Mouse (Mus musculus): ENCODE results near the gene Hoxa3.

Hoxa3 gene

DNA sequence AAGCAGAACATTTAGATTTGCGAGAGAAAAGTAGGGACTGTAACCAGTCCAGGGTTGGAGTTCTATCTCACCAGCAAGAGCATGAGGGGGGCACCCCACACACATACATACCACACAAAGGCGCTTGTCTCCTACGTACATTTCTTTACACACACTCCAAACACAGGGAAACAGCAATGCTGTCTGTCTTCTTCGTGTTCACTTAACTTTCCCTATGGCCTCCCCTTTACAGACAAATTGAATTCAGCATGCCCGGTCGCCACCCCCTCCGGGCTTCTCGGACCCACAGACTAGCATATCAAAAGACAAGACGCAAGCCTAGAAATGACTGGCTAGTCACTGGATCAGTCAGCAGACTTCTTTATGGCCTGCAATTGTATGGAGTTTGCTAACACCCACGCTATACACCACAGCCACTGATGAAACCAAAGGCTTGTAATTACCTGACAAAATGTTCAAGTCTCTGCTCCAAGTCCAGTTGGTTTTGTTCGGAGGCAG lies 32.9 kb downstream of the Hoxa3 start:
- DNase-seq = no peak

DNA sequence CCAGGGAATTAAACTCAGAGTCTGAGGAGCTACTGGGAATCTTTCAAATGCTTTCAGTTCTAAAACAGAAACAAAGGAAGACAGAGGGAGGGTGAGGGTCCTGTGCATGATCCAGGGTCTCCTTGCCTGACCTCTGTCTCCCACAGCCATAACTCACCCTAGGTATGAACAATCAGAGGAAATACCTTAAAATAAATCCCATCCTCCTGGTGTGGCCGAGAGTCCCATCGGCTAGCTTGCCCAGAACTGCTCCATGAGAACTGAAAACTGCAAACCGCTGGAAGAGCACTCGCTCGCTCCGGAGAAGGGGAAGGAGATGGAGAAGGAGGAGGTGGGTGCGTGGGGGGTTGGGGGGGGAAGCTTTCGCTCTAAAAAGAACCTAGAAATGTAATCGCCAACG lies 33.4 kb downstream of the Hoxa3 start:
- no peak for DNase-seq

DNA sequence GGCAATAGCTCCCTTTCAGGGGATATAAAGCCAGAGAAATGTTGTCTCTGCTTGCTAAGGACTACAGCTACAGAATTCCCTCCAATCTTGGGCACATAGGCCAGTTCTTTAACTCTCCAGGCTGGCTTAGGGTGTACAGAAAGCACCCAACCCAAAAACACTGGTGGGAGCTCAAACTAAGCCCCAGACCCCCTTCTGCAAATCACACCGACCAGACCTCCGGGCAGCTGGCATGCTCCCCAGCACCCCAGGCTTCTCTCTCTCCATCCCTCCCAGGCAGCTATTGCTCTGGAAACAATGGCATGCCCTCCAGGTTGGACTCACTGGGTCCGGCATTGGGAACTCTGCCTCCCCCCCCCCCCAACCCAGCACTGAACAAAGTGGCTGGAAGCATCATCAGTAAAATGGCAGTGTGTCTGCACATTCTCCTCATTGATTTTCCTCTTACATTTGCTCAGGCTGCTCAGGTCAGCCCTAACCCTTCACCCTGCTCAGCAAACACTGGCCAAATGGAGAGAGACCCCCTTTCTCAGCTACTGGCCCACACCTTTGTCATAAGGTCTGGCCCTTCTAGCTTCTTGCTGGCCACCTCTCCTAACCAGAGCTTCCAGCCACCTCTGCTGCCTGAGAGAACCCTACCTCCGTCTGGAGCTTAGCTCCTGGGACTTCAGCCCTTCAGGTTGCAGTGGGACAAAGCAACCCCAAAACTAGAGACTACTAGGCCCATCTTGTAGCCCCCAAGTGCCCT lies 34.0 kb downstream of the Hoxa3 start:
- DNase-seq = no peak

DNA sequence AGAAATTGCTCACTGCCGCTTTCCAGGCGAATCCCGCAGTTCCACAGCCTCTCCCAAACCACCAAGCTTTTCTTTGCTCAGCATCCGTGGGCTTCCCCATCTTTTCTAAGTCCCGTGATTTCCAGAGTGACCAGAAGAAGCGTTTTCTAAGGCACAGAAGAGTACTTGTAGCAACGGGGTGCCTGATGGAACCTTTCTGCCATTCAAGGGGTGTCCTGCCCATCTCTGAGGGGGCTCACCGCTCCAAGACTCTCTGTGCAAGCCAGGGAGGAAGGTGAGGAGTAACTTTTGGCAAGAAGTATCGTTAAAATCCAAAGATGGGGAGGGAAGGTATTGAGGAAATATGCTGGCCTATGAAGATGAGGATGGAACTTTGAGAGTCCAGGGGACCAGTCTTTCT lies 35.3 kb downstream of the Hoxa3 start:
- DNase-seq = no peak

DNA sequence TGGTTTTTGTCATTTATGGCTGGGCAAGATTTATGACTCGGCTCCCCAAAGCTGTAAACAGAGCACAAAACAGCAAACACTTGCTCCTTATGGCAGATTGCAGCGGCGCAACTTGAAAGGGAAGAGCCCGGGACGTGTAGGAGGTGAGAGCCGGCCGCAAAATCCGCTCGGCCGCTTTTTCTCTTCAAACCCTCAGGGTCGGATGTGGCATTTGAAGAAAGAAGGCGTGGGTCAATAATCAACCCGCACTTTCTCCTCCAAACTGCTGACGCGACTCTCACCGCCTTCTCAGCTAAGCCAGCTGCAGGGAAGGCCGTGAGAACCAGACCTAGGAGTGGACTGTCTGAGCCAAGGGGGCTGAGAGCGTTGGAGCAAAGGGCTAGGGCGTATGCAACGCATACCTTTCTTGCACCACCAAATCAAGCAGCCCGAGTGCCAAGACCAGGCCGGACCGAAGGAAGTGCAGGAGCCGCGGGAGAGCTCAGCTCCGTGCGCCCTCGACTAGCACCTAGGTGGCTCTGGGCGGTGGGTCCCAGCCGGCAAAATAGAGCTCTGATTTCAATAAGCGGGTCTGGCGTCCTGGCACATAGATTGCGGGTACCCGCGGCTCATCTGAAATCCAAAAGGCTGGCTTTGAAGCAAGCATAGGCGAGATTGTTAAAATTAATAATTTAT lies 35.9 kb downstream of the Hoxa3 start, which contains the start of gene 5730596B20Rik:
Gene 5730596B20Rik, plus strand, starts transcription at position 438 of the 675 bp plus-strand sequence.
- no peak for DNase-seq

DNA sequence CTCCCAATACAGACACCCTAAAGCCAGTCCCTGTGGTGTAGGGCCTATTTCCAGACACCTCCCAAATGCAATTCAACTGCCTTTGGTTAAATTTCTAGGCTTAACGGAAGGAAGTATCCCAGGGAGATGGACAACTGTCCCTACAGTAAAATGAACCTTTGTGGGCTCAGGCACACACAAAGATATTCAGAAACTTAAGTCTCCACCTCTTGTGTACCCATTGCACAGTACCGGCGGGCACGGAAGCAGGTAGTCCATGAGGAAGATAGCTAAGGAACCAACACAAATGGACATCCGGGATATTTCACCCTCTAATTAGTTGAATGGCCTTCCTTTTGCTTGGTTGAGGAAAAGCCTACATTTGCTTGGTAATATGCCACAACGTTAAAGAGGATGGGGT lies 36.7 kb downstream of the Hoxa3 start:
- no peak for DNase-seq

DNA sequence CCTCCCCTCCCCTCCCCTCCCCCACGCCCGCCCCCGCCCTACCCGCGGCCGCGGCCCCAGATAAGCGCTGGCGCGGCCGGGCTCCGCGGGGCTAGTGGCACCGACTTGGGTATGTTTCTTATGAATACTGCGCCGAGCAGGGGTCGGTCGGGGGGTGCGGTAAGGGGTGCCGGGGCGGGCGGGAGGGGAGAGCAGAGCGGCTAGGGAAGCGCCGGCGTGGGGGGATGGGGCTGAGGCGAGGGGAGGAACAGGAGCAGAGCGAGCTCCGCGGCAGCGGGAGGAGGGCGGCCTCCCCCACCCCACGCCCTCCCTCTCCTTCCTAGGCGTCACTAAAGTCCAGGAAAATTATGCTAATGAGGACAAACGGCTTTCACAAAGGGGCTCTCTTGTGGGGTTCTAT lies 37.3 kb downstream of the Hoxa3 start:
- no peak for DNase-seq

DNA sequence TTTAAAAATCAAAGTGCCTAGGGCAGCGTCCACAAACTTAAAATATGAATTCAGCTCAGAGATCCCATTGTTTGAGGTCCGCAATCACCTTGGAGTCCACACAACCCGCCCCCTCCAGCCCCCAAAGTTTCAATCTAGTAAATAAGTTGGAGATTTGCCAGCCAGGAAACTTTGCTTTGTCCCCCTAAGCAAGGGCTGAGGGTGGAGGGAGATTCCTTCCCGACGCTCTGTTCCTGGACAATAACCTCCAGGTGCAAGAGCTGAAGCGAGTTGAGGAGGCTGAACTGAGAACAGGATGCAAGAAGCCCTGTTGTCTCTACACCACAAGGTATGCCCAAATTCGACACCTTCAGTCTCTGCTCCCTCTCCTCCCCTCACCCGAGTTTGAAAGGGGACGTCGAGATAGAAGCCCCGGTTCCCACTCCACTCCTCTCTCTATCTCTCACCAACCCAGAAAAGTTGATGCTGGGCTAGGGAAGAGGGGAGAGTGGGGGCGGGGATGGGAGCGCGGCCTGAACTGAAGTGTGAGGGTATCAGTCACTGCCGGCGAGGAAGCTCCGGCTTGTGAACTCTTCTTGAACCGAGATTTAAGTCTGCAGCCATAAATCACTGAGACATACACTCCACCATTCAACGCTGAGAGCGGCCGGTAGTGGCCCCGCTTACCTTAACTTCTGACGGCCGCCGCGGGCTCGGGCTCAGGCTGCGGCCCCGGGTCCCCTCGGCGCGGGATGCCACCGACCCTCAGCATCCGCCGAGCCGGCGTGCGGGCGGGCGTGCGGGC lies 38.0 kb downstream of the Hoxa3 start:
- DNase-seq = no peak

DNA sequence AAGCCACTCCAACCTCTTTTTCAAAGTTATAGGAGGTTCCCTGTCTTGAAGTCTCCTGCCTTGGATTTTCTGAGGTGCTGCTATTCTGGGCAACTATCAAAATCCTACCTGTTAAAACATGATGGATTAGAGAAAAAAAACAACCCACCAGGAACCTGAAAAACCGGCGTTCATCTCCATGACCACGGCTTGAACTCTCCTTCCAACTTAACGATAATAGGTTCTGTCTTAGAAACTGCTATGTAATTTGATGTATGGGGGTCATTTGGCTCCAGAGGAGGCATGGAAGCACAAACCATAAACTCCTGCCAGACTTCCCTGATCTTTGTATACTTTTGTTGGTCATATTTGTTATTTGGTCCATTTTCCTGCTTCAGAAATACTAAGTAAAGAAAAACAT lies 39.5 kb downstream of the Hoxa3 start:
- DNase-seq = no peak

DNA sequence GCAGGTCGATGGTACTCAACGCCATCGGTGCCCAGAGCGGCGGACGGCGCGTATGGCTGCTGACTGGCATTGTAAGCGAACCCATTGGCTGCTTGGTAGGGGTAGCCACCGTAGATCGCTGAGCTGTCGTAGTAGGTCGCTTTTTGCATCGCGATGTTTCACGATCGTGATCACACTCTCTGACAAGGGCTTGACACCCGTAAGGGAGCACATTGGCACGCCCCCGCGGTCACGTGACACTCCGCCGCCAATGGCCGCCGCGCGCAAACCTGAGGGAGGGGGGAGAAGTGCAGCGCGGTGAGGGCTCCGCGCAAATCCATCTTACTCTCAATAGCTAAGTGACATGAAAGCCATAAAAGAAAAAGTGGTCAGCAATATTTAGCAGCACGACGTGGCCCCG lies 40.6 kb downstream of the Hoxa3 start:
- DNase-seq = no peak

DNA sequence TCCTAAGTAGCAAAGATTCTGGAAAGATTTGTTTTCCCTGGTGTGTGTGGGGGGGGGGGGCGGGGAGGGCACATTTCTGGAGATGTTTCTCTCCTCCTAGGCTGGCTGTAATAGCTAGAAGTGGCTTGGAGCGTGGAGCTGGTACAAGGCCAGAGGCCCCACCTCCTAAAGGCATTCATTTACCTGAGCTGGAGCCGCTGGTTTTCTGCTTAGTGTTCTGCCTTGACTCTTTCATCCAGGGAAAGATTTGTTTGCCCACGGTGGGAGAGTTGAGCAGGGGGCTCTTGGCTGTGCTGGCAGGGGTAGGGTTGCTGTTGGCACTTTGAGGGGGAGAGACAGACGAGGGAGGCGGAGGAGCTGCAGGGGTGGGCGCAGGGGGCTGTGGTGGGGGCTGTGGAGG lies 41.2 kb downstream of the Hoxa3 start:
- no peak for DNase-seq

DNA sequence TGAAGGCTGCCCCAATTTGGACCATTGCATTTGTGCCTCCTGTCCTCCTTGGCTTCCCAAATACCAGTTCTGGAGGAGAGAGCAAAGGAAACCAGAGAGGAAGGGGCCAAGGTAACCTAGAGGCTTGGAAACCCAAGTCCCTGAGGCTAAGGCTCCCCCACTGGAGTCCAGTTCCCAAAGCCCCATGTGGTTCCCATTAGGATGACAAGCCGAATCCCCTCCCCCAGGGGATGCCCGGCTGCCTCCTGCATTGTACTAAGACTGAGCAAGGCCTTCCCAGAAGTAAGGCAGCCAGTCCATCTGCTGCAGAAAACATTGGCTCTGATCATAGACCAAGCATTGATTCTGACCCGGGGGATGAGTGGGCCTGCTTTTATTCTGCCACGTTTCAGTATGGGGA lies 41.8 kb downstream of the Hoxa3 start:
- DNase-seq = no peak

DNA sequence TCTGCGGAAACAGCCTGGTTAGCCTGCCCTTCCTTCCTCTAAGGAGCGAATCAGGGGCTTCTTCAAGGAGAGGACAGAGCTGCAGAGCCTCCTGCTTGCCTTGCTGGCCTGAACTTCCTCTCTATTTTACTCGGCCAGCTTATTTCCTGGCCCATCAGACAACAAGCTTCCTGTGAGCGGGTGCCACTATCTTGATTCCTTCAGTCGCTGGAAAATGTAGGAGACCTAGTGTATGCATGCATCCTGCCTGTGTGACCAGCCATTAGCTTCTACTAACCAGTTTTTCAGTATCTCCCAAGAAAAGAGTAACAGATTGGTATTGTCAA lies 42.3 kb downstream of the Hoxa3 start:
- no peak for DNase-seq

DNA sequence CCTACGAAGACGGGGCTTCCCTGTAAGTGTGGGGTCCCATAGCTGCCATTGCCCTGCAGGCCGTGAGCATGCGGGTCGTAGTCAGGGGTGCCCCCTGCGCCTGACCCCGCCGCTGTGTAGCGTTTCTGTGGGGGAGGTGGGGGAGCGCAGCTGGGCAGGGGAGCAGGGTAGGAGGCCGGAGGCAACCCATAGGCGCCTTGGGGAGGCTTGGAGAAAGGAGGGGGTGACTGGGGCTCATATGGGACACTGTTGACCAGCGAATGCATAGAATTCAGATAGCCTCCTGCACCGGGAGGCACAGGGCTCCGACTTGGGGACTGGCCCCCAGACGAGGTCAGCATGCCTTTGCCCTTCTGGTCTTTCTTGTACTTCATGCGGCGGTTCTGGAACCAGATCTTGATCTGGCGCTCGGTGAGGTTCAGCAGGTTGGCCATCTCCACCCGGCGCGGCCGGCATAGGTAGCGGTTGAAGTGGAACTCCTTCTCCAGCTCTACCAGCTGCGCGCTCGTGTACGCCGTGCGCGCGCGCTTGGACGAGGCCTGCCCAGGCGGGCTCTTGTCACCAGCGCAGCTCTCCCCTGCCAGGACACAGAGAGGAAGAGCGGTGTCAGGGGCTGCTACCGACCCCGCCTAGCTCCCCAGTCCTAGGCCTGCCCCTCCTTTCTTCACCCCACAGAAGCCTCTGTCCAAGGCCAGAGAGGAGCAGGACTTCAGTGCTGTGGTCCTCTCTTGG lies 42.8 kb downstream of the Hoxa3 start:
- no peak for DNase-seq

DNA sequence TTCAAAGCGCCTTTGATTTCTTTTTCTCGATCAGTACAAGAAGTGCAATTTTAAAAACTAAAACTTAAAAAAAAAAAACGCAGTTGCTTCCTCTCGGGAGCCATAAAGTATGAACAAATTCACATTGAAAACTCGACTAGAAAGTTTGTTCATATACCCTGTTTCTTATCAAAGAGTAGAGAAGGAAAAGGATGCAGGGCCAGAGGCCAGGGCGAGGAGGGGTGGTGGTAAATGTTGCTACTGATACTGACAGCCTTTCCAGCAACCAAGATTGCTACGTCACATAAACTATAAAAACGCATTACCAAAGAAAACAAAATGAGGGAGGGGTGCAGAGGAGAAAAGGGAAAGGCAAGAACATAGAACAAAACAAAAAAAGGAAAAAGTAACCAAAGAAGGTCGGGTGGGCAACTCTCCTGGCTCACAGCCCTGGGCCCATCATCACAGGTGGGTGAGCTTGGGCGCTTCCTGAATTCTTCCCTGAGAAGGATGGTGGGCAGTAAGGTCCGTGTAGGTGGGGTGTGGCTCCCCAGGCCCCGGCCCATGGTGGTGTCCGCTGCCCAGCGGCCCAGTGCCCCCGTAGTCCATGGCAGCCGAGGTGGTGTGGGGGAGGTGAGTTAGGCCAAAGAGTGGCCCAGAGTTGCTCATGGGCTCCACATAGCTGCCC lies 43.5 kb downstream of the Hoxa3 start:
- DNase-seq = no peak

DNA sequence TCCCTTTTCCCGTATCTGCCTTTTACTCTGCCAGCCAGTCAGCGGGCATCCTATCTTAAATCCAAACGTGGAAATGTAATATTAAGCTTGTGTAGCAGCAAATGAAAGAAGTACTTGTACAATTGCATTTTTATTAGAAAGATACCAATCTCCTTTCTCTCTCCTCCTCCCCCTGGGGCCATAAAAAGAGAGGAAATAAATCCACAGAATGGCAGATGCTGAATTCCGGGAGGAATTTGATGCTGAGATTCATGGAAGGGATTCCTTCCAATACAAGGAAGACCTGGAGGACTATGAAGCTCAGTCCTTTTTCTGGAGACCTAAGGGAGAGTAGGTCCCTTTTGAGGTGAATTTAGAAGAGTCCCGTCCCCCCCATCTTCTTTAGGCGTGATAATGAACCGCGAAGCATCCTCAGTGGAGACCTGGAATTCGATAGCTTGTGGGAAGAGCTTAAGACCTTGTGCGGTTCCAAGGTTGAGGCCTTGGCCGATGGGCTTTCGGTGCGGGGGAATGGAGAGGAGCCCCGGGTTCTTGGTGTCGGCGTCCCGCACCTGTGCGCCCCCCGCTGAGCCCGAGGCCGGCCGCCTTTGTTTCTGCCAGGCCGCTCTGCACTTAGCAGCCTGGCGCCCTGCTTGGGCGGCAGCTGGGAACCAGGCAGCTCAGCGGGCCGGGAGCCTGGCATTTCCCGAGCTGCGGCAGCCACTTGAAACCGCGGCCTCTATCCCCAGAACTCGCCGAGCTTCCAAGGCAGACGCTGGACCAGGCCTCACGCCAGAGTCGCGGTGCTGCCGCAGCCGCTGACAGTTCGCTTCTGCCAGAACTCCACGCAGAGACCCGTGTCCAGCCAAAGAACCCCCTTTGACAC lies 44.7 kb downstream of the Hoxa3 start:
- DNase-seq = no peak

DNA sequence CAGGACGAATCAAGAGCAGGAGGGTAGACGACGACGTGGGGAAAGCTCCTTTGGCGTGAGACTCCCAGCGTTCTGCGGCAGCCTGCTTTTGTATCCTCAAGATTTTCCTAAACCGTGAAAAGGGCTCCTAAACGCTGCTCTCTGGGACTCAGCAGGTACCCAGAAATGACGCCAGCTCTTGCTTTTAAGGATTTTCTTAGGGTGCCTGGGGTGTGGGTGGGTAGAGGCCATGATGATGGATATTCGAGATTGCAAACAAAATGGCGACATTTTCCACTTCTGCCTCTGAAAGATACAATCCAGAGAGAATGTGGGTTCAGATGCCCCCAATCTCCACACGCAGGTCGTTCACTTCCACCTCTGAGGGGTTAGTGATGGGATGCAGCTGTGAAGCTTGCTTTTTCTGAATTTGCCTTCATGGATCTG lies 45.4 kb downstream of the Hoxa3 start:
- DNase-seq = no peak

DNA sequence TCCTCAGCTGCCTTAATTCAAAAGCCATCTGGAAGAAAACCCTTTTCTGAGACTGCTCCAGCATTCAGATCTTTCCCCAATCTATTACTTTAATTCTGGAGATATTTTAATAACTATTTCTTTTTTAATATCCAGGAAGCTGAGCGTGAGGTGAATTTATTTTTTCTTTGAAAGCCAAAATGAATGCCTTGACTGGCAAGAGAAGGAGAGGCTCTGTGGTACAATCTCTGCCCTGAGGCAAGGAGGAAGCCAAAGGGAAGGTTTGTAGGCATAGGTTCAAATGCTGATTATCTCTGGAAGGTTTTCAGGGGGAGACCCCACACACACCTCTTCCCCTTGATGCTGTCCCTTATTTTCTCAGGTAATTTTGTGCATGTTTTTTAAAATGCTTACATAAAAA lies 46.0 kb downstream of the Hoxa3 start:
- DNase-seq = no peak

DNA sequence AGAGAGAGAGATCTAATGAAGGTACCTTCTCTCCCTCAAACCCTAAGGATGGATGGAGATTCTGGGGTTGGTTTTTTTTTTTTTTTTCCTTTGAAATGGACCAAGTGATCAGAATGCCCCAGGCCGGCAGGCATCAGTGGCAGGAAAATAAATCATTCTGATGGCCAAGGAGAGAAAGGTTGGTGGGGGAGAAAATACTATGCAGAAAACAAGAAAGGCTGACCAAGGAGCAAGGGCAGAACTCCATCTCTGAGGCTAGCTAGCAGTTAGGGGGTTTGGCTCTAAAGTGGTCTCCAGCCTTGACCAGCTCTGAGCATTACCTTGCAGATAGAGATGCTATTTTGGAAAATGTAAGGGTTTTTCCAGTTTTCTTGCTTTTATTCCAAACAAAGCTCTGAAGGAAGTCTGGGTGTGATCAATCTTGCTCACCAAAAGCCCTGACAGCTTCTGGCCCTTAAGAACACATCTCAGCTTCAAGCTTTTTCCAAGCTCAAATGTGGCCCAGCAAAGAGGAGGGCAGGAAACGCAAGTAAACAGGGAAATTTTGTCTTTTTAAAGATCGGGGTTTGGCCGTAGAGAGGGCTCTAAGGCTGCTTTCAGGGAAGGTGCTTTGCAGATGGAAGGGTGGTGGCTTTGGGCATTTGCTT lies 46.6 kb downstream of the Hoxa3 start:
- no peak for DNase-seq

DNA sequence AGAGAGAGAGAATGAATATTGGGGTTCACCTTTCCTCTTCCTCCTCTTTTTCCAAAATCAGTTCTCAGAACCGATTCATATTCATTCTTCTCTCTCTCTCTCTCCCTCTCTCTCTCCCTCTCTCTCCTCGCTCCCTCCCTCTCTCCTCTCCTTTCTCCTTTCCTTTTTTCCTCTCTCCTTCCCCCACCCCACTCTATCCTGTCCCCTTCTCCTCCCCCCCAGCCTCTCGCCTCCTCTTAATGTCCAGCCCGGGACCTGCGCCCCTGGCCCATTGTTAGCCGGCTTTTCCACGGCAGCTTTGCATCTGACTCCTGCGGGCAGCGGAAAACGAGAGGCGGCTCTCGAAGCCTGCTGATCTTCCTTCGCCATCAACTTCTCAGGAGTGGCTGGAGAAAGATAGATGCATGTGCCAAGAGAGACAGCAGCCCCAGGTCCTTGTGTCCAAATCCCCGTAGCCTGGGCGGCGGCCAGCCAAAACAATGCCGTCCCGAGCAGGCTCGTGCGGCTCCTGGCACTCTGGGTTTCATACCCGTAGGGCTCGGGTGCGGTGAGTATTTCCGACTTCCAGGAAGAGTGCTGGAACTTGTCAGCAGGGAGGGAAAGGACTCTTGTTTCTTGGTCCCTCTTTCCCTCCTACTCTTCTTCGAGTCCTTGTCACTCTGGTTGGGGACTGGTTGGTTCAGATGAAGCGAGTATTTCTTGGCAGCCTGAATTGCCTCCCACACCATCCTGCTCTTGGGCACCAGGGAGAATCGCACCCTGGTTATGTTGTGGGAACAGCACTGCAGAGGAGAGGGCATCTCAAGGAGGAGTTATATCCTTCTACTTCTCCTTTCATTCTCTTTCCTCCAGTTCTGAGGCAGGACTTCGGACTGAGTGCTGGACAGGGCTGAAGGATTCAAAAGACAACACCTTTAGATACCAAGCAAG lies 47.4 kb downstream of the Hoxa3 start:
- no peak for DNase-seq
